Mouse (Mus musculus) heart, postnatal 36 days (tissue): ENCODE data around the gene Poc1a. TPM values are rescaled to one million over a fixed set of nuclear protein-coding genes. Genes with fewer than 3 reads are reported as not detected.
A peak's percentile ranks its signal among the peaks of the same experiment; 100 is the strongest.

Experiments
- DNase-seq, 2 experiments: peaks; one replicate each; pipeline ENCODE4 v3.0.0; 2021 to 2022
- intact Hi-C: fragments of 180-260 bp; cut with DNase I; formaldehyde crosslinking; loops from one replicate; pipeline ENCODE4 v1.15.1; 2025
- total RNA-seq, 2 experiments: library from RNA; stranded (reverse); gene quantifications; 2 replicates each; pipeline ENCODE4 v1.2.3; 2021

Poc1a gene
- total RNA-seq, 2 experiments from 2014 or later, result 4.1 TPM

GRCm38 (mm10) chr9:106356323-106356844 lies 75.5 kb downstream of the Poc1a start:
- no peak for DNase-seq
- intact Hi-C loops, result no loop called here

GRCm38 (mm10) chr9:106357167-106357566 lies 76.3 kb downstream of the Poc1a start:
- intact Hi-C loops, result no loop called here

GRCm38 (mm10) chr9:106359297-106359696 lies 78.4 kb downstream of the Poc1a start:
- intact Hi-C loops, result no loop called here
- no peak for DNase-seq

More at GRCm38 (mm10) chr9:106357167-106357566, 76.3 kb downstream of the Poc1a start:
- DNase-seq, result no peak

- DNase-seq, result no peak
- intact Hi-C loops, result no loop called here
Measured at GRCm38 (mm10) chr9:106361140-106361539, 80.3 kb downstream of the Poc1a start.

- intact Hi-C loops, result no loop called here
- DNase-seq, result no peak
Measured at GRCm38 (mm10) chr9:106365333-106365732, 84.5 kb downstream of the Poc1a start.

GRCm38 (mm10) chr9:106366188-106366587 lies 85.3 kb downstream of the Poc1a start:
- intact Hi-C loops, result loop anchor here (2.0 kb wide), 1 partner anchor 21 kb away; no protein-coding TSS in a partner anchor
- no peak for DNase-seq

- DNase-seq, result no peak
- intact Hi-C loops, result loop anchor here (2.0 kb wide), 1 partner anchor 22 kb away; no protein-coding TSS in a partner anchor
Measured at GRCm38 (mm10) chr9:106367001-106367400, 86.1 kb downstream of the Poc1a start.

- intact Hi-C loops, result loop anchor here (2.0 kb wide), 2 partner anchors 23 to 61 kb away; no protein-coding TSS in a partner anchor
- DNase-seq, result peak; percentile 97 to 98
Measured at GRCm38 (mm10) chr9:106367592-106368111, 86.8 kb downstream of the Poc1a start.

GRCm38 (mm10) chr9:106368112-106368717 lies 87.4 kb downstream of the Poc1a start, which contains the start of gene Dusp7:
TSS of gene Dusp7 (plus strand) at chr9:106368632.
- DNase-seq, result peak; percentile 88 to 89
- intact Hi-C loops, result loop anchor here (2.0 kb wide), 1 partner anchor 61 kb away; no protein-coding TSS in a partner anchor

GRCm38 (mm10) chr9:106368831-106369501 lies 88.1 kb downstream of the Poc1a start:
- DNase-seq, result peak; percentile 64 to 74
- intact Hi-C loops, result loop anchor here (1.0 to 2.0 kb wide), 3 partner anchors 37 to 62 kb away; no protein-coding TSS in a partner anchor

GRCm38 (mm10) chr9:106369801-106370485 lies 89.1 kb downstream of the Poc1a start:
- intact Hi-C loops, result loop anchor here (1.0 to 5.0 kb wide), 4 partner anchors 36 to 107 kb away; partner anchors contain the start of genes Parp3 and Rrp9
- peak; percentile 60 to 73 for DNase-seq

- intact Hi-C loops, result loop anchor here (5.0 kb wide), 1 partner anchor 106 kb away; the partner anchor contains the start of genes Parp3 and Rrp9
- DNase-seq, result peak in 1 of 2 experiments; percentile 51
Measured at GRCm38 (mm10) chr9:106370620-106371383, 89.9 kb downstream of the Poc1a start.

GRCm38 (mm10) chr9:106371384-106371671 lies 90.5 kb downstream of the Poc1a start:
- intact Hi-C loops, result loop anchor here (5.0 kb wide), 1 partner anchor 106 kb away; the partner anchor contains the start of genes Parp3 and Rrp9
- DNase-seq, result no peak

- peak; percentile 85 to 89 for DNase-seq
- intact Hi-C loops, result loop anchor here (1.0 to 5.0 kb wide), 2 partner anchors 13 to 106 kb away; partner anchors contain the start of genes Parp3 and Rrp9
Measured at GRCm38 (mm10) chr9:106371776-106372175, 90.9 kb downstream of the Poc1a start.

- no peak for DNase-seq
- intact Hi-C loops, result loop anchor here (1.0 to 5.0 kb wide), 2 partner anchors 12 to 105 kb away; partner anchors contain the start of genes Parp3 and Rrp9
Measured at GRCm38 (mm10) chr9:106372431-106373412, 91.9 kb downstream of the Poc1a start.

- DNase-seq, result no peak
Measured at GRCm38 (mm10) chr9:106373973-106374372, 93.1 kb downstream of the Poc1a start.

GRCm38 (mm10) chr9:106377247-106377646 lies 96.4 kb downstream of the Poc1a start:
- intact Hi-C loops, result no loop called here
- no peak for DNase-seq

More at GRCm38 (mm10) chr9:106373973-106374372, 93.1 kb downstream of the Poc1a start:
- intact Hi-C loops, result loop anchor here (5.0 kb wide), 1 partner anchor 103 kb away; the partner anchor contains the start of genes Parp3 and Rrp9

- DNase-seq, result no peak
- intact Hi-C loops, result no loop called here
Measured at GRCm38 (mm10) chr9:106378045-106378444, 97.2 kb downstream of the Poc1a start.
